Mouse (Mus musculus): ENCODE results near the gene Gm20662.

Gm20662 gene

GRCm38 (mm10) chr9:107996049-107996448 is at the start of gene Gm20662:
TSS of gene Gm20662 (plus strand) at chr9:107996349.
- in situ Hi-C loops (cut with MboI), result no loop called here

GRCm38 (mm10) chr9:107947241-107948194 is 48.6 kb upstream of the Gm20662 start:
- in situ Hi-C loops (cut with MboI), result no loop called here

- in situ Hi-C loops (cut with MboI), result no loop called here
These were observed 46.8 kb upstream of the Gm20662 start for GRCm38 (mm10) chr9:107949184-107949921.

GRCm38 (mm10) chr9:107949922-107950235 is 46.3 kb upstream of the Gm20662 start, which contains the start of gene Traip:
TSS of gene Traip (plus strand) at chr9:107950136.
- in situ Hi-C loops (cut with MboI), result no loop called here

DNA sequence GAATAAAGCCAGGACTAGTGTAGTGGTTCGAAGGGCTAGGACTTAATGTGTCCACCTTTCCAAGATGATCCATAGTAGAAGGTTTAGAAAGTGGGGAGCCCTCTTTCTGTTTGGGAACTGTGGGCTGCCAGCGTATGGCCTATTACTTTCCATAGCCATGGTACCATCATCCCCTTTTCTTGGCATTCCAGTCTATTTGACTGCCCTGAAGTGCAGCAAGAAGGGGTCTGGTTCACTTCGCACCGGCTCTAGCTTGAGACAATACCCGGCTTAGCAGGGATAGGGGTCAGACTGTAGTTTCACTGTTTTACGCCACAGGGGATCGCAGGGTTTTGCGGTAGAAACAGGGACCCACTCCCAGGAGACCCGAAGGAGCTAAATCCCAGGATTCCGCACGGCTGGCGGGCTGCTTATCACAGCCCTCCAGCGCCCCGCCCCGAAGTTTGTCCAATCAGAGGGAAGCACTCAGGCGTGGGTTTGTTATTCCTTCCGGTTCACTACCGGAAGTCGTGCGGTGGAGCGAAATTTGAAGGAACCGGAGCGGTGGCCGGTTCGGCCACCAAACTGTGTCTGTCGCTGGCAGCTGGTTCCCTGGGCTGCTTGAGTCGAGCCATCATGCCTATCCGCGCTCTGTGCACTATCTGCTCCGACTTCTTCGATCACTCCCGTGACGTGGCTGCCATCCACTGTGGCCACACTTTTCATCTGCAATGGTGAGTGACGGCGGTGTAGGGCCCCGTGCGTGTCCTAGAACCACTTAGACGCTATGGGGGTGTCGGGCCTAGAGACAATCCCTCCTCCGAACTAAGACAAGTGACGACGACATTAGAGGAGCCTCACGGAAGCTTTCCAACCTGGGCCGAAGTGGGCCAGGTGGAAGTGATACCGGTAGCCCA is 45.4 kb upstream of the Gm20662 start:
- in situ Hi-C loops (cut with MboI), result no loop called here

- in situ Hi-C loops (cut with MboI), result no loop called here
These were observed 40.4 kb upstream of the Gm20662 start for GRCm38 (mm10) chr9:107955613-107956289.

DNA sequence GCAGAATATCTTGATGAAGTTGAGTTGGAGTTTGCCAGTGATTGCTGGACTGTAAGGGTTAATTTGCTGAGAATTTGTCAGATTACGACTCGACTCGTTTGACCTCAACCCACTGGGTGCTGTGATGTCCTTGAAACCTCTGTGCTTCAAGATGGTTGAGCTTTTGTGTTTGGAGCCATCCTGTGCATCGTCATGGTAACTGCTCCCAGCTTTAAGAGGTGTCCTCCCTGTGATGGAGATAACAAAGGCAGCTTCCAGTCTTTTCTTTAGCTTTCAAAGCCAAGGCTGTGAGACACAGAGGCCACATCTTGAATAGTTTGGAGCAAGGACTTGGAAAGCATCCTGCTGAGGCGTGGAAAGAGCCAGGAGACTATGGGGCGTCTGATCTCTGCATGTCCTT is 39.0 kb upstream of the Gm20662 start:
- in situ Hi-C loops (cut with MboI), result no loop called here

DNA sequence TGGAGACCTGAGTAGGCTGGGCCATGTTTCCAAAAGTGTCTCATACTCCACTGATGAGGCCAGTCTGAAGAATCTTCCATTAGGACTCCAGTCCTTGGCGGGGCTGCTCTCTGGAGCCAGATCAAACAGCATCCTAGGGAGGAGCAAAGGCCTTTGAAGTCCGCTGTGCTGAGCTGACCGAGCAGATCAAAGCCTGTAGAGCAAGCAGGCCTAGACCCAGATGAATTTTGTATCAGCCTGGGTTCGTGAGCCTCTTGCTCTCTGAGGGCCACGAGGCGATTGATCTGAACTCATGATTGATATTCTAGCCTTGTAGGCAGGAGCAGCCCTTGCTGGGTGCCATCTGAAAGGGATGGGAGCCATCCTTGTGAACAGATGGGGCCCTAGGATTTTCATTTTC is 36.3 kb upstream of the Gm20662 start:
- in situ Hi-C loops (cut with MboI), result no loop called here

DNA sequence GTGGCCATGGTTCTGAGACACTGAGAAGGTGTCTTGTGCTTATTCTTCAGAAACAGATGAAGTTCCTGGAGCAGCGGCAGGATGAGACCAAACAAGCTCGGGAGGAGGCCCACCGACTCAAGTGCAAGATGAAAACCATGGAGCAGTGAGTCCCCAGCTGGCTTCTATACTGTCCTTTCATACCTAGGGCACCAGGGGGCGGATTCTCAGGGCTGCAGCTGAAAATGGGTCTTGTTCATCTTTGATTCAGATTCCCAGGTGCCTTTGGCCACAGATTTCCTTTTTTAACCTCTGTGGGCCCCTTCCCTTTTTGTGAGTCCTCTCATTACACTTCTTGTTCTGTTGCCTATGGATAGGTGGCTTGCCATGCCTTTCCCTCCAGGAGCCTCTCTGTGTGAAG is 35.2 kb upstream of the Gm20662 start:
- in situ Hi-C loops (cut with MboI), result no loop called here

DNA sequence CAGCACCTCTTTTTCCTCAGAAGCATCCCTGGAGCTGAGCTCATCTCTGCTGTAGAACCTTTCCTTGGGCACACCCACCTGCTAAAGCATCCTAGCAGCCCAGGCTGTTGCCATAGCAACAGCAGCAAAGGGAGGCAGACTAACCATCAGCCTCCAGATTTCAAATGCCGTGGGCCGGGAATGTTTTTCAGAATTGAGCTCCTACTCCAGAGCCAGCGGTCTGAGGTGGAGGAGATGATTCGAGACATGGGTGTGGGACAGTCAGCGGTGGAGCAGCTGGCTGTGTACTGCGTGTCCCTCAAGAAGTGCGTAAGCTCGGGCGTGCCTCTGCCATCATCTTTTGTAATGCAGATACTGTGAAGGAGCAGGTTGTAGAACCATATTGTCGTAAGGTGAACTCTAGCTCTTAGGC is 34.8 kb upstream of the Gm20662 start:
- in situ Hi-C loops (cut with MboI), result no loop called here

DNA sequence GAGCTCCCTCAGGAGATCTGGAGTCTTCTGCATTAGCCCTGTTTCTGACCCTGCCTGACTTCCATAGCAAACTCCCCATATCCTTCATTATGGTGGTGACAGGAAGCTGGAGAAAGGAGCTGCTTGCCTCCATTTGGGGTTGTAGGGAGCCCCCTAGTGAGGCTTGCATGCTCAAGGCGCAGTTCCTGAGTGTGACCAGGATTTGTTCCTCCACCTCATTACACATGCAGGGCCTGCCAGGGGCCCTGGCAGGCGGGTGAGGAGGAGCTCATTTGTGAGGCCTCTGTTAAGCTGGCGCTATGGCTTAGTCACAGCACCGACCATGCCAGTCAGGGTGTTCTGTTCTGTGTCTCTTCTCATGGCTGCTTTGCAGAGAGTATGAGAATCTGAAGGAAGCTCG is 34.3 kb upstream of the Gm20662 start:
- in situ Hi-C loops (cut with MboI), result no loop called here

DNA sequence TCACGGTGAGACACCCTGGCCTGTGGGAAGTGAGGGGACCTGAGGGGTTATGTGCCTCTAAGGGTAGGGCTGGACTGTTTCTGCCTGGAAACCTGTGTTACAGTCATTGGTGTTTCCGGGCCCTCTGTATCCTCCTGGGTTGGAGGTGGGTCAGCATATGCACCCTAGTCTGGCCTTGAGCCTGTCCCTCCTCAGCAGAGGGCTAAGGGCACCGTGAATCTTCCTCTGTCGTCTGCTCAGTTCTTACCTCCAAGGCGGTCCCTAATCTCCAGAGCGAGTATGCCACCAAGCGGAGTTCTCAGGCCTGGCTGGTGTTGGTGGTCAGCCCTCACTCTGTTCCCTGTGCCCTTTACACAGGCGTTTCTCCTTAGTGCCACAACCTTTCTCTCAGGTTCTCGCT is 33.2 kb upstream of the Gm20662 start:
- in situ Hi-C loops (cut with MboI), result no loop called here

- in situ Hi-C loops (cut with MboI), result no loop called here
These were observed 32.4 kb upstream of the Gm20662 start for GRCm38 (mm10) chr9:107963700-107964099.

- in situ Hi-C loops (cut with MboI), result no loop called here
These were observed 31.5 kb upstream of the Gm20662 start for GRCm38 (mm10) chr9:107964681-107965080.

- in situ Hi-C loops (cut with MboI), result no loop called here
These were observed 29.5 kb upstream of the Gm20662 start for GRCm38 (mm10) chr9:107966676-107967075.

DNA sequence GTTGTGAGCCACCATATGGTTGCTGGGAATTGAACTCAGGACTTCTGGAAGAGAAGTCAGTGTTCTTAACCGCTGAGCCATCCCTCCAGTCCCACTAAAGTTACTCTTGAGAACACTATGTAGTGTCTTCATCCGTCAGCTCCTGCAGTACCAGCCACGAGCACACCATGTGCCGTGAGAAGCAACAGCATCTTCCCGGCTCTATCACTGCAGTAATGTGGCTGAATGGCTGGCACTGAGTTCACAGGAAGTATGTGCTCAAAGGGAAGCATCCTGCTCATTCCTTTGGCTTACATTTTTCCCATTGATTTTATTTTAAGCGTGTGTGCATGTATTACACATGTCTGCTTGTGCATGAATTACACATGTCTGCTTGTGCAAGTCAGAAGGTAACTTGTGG is 28.7 kb upstream of the Gm20662 start:
- in situ Hi-C loops (cut with MboI), result no loop called here

- in situ Hi-C loops (cut with MboI), result no loop called here
These were observed 27.6 kb upstream of the Gm20662 start for GRCm38 (mm10) chr9:107968531-107968930.

DNA sequence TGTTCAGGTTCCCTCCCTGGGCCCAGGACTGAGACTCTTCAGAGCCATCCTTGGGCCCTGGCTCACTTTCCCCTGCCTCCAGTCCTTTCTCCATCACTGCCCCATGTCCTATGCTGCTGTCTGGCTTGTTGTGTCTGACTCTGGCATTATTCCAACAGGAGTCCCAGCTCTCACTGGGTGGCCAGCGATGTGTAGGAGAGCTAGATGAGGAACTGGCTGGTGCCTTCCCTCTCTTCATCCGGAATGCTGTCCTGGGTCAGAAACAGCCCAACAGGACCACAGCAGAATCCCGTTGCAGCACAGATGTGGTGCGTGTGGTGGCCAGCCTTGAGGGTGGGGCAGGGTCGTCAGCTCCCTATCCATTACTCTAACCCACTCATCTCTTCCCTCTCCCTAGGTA is 25.8 kb upstream of the Gm20662 start:
- in situ Hi-C loops (cut with MboI), result no loop called here

DNA sequence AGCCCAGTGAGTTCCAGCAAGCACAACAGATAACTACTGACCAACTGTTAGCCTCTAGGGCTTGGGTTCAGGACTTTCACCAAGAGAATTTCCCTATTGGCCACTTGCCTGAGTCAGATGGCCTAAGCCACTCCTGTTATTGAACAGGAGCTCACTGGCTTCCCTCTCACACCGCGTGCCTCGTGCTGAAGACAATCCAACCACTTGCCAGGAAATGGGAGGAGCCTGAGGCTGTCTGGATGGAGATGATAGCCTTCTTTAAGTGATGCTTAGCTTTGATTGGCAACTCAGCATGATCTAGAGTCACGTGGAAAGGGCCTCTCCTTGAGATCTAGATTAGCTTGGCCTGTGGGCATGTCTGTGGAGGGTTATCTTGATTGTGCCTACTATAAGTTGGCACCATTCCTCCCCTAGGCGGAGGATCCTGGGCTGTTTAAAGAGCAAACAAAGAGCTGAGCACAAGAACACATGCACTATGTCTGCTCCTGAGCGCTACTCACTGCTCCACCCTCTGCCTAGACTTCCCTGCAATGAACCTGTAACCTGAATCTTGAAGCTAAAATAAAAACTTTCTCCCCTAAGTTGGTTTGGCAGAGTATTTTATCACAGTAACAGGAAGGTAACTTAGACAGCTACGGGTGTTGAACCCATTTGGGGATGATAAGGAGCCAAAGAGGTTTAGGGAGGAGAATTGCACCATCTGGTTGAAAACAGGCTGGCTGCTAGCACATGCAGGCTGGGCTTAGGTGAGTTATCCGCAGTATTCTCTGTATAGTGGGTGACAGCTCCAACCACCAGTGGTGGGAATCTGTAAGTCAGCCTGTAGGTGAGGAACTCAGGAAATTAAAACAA is 24.2 kb upstream of the Gm20662 start:
- in situ Hi-C loops (cut with MboI), result no loop called here

- in situ Hi-C loops (cut with MboI), result no loop called here
These were observed 21.5 kb upstream of the Gm20662 start for GRCm38 (mm10) chr9:107974491-107975171.
